Mouse (Mus musculus) liver, adult (tissue): Measurements from ENCODE around the gene Alg10b.

Source experiments
- GATA4 ChIP-seq: IDR thresholded peaks from 2 replicates; pipeline ENCODE4 v1.6.1; 2014; ENCODE audit warnings: mild to moderate bottlenecking, low read length; ENCODE audit not compliant: insufficient replicate concordance

Gene Alg10b

GRCm38 (mm10) chr15:90223969-90224750, at the start of gene Alg10b:
Gene Alg10b, plus strand, starts transcription at chr15:90224311.
- no peak for TF ChIP-seq GATA4

- no peak for TF ChIP-seq GATA4
These were observed 40.6 kb upstream of the Alg10b start for GRCm38 (mm10) chr15:90183511-90183910.

GRCm38 (mm10) chr15:90184743-90185142, 39.4 kb upstream of the Alg10b start:
- TF ChIP-seq GATA4, result no peak

DNA sequence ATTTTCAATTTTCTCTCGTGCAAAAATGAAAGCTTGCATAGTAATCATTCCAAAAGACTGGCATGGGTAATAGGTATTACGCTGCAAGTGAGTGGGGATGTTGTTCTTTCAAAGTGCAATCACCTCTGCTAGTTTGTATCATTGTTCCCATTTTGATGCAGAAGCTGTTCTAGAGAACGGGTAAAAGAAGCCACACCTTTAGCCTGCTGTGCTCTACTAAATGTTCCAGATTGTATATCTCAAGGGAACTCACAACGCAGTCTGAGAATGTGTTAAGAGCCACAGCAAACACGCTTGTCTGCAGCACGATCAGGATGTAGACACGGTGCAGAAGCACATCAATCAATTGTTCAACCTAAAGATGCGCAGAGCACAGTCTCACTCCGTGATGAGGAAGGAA, 34.6 kb upstream of the Alg10b start:
- no peak for TF ChIP-seq GATA4

DNA sequence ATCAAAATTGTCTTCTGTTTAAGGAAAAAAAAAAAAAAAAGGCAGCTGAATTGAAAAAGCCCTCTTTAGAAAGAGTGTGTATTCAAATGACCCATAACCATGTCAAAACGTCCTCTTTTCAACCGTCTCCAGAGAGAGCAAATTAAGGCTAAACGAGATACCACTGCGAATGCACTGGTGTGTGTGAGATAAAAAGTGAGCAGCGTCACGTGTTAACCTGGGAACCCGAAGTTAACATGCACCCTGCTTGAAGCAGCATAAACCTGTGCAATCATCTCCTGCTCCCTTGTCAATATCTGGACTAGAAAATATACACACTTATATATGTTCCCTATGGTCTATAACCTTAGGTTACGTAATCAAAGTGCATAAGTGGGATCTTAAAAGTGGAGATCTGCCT, 10.2 kb upstream of the Alg10b start:
- TF ChIP-seq GATA4, result no peak

- TF ChIP-seq GATA4, result no peak
These were observed 9.2 kb upstream of the Alg10b start for GRCm38 (mm10) chr15:90214913-90215312.

GRCm38 (mm10) chr15:90225058-90225575, 1.0 kb downstream of the Alg10b start:
- no peak for TF ChIP-seq GATA4

GRCm38 (mm10) chr15:90237657-90238056, 13.5 kb downstream of the Alg10b start:
- no peak for TF ChIP-seq GATA4

GRCm38 (mm10) chr15:90244081-90244480, 20.0 kb downstream of the Alg10b start:
- no peak for TF ChIP-seq GATA4

GRCm38 (mm10) chr15:90249694-90250093, 25.6 kb downstream of the Alg10b start:
- TF ChIP-seq GATA4, result no peak

DNA sequence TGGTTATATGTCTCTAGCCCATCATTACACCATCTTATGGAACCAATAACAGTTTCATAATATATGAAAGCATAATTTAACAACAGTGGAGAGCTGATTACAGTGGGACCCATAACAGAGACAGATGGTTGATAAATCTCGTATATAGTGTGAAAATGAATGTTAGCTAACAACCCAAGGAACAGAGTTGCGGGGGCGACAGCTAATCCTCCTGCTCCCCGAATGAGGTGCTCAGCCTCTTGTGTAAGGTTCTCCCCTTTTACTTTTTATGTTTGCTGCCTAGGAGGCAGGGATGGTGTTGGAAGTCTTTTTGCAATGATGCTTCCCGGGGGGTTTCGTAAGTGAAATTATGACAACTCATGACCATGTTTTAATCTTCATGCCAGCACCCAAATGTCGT, 58.8 kb downstream of the Alg10b start:
- TF ChIP-seq GATA4, result no peak
